Mouse (Mus musculus): ENCODE data around the gene Nrxn3. TPM values are rescaled to one million over a fixed set of nuclear protein-coding genes. Genes with fewer than 3 reads are reported as not detected.

Nrxn3 gene
- total RNA-seq, 2 experiments from 2014 or later: 0.57 to 0.97 TPM

- no peak for DNase-seq
These were observed 327.0 kb downstream of the Nrxn3 start for GRCm38 (mm10) chr12:89049686-89050085.

- DNase-seq: no peak
These were observed 349.8 kb downstream of the Nrxn3 start for GRCm38 (mm10) chr12:89072436-89072835.

DNA sequence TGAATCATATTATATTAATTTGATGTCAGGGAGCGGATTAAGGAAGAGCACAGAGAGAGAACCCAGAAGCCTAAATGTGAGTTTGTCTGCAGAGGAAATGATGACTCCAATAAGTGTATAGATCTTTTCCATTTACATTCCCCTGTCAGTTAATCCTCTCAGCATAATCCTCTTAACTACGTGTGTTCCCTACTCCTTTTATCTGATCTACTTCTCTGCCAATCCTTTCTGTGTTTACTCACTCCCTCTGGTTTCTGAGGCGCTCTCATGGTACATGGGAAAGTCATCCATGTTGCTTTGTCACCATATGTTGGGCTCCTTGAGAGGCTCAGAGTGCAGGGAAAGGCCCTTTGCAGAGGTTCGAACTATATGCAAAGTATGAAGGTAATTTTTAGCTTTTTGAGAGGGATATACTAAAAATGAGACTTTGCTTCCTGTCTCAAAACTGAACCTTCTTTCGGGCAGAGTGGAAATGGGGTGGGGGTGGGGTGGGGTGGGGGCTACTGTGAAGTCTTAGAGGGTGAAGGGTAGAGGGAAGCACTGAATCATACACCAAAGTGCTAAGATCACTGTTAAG, 350.6 kb downstream of the Nrxn3 start:
- DNase-seq: no peak

DNA sequence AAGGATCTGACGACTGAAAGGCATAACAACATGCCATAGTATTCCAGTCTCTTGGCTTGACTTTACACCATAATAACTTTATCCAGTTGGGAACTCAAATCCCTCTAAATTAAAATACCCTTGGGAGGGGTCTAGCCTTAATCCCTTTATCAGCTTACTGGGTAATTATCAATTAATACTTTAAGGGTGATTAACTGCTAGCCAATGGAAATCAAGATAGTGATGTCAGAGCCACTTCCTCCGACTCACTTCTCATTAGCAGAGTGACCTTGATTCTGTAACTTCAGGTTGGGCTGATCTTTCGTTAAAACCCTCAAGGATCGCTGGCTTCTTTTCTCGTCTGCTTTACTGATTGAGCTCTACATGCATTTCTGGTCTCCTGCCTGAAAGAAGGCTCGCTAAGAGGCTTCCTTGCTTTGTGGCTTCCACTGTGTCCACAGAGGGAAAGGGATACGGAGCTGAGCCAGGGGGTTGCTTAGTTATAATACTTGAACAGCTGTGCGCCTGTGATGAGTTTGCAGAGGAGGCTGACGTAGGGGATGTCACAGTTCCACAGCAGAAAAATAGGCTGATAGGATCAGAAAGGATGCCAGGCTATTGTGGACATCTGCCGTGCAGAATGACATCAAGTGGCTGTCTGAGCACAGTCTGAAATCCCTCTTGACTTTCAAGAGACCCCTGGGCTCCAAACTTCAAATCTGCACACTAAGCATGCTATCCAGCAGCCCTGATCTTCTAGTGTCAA, 352.0 kb downstream of the Nrxn3 start:
- DNase-seq: no peak

DNA sequence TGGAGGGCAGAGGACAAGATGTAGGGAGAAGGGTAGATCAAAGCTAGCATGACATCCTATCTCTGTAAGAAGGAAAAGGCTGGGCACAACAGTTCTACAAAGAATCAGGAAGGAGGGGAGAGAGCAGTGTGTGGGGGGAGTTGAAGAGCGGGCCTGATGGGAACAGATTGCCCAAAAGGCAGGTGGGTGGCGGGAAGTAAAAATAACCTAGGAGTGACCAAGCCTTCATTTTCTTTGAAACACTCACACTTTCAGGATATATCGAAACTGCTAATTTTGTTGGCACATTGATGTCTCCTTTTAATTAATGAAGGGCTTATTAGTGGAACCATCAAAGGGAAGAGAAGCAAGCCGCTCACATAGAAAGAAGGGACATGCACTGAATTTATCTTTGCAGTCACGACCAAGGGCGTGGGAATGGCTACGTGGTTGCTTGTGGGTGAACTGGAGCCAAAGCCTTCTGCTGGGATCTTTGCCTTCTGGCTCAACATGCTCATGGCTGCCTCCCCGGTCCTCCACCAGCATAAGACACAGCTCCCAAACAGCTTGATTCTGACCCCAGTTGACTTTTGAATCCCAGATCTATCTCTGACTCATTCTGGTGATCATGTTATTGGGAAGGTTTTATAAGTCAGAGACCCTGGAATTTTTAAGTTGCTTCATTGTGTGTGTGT, 371.3 kb downstream of the Nrxn3 start:
- no peak for DNase-seq

DNA sequence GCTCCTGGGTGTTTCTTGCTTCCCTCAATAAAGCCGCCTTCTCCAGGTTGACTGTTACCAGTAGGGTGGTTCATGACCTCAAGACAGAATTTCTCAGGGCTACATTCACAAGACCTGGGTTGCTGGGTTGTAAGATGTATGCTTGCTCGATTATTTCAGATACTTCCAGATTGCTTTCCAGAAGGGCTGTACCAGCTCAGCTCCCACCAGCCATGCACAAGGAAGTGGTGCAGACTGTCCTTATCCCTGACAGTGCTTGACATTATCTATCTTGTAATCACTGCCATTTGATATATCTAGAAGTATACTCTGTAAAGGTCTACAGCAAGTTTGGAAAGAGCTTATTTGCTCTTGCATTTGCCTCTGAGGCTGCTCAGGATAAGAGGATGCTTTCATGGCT, 374.9 kb downstream of the Nrxn3 start:
- no peak for DNase-seq

DNA sequence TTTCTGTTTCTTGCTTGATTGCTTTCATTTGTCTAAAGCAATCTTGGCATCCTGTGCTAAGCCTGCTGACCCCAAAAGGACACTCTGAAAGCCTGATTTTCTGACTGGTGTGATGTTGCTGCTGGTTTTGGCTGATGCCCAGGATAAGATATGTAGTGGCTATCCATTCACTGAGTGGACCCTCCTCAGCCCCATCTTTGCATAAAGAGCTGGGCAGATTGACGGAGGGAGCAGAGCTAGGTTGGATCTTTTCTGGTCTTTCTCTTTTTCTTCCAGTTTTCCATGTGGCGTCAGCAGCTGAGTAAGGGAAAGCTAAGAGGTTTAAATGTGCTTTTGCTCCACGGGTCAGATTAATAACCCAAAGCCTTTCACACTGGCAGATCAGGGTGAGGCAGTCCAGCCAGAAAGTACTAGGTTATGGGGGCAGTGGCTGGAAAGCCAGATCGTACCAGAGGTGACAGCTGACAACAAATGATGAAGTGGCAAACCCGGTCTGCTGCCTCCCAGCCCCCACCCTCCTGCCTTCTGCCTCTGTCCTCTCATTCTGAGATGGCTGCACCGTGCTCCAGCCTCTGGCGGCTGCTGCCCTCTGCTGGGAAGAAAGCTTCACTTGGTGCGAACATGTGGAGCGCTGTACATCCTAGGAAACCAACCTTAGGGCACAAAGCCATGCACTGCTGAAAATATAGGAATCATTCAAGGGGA, 383.5 kb downstream of the Nrxn3 start:
- DNase-seq: peak; percentile 82

DNA sequence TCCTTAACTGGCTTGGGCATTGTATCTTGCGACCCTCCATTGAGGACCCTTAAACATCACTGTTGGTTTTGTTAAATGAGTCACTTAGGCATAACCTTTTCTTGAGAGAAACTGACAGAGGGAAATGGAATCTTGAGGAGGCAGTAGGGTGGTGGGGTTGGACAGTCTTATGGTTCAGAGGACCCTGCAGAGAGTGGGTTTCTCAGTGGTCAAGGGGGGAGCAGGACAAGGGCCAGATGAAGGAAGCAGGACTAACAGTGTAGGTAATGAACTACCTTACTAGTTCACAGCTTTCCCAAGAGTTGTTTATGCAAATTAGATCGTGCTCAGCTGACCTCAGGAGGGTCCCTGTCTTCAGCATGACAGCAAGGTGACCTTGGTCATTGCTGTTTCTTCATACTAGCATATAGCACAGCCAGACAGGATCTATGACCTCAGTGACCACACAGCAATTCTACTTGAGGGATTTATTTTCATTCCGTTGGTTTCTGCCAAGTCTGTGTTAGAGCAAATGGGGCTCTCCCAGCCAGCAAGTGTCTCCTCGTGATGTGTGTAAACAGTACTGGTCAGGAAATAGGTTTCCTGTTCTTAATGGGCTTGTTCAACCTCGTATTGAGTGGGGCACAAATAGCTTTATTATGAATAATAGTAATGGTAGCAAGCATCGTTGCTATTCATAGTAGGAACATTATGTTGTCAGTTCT, 384.4 kb downstream of the Nrxn3 start:
- DNase-seq: no peak

- no peak for DNase-seq
These were observed 387.2 kb downstream of the Nrxn3 start for GRCm38 (mm10) chr12:89109779-89110335.

DNA sequence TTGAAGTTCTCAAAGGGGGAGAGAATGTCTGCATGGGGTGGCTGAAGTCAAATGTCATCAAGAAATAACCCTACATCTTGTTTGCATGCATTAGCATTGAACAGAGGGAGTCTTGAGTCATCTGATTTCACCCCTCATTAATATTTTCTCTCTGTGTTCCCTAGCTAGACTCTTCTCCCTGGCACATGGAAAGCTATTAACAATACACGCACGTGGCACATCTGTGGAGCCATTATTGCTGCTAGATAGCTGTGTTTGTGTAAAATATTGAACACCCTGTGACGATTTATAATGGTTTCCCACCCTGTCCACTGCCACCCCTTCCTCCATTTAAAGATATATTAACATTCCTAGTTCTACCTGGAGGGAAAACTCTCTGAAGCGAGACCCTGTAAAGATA, 405.9 kb downstream of the Nrxn3 start:
- DNase-seq: no peak

DNA sequence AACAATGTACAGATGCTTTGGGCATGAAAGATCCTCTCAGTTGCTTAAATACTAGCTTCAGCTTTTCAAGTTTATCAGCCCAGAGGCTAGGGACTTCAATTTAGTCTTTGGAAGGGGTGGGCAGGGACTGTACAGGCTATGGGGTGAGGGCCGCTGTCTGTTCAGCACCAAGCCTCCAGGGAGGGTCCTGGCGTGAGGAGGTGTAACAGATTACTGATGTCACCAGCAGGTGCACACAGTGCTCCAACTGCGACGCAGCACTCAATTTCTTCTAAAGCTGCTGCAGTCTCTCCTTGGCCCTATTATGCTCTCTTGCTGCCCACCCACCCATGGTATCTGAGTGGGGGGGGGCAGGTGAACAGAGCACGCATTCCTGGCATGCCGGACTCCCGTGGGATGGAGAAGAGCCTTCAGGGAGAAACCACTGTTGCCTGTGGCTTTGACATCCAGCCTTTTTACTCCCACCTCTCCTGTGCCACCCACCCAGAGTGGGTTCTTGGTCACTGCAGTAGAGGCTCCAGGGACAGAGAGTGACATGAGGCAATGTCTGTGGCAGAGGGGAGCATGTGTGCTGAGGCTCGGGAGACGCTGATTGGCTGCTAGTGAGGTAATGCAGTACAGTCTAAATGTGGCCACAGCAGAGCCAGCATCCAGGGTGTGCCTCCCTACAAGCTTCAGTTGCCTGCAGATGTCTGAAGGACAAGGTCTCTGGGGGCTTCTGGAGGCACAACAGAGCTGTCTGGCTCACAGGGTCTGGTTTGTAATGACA, 406.6 kb downstream of the Nrxn3 start:
- no peak for DNase-seq

DNA sequence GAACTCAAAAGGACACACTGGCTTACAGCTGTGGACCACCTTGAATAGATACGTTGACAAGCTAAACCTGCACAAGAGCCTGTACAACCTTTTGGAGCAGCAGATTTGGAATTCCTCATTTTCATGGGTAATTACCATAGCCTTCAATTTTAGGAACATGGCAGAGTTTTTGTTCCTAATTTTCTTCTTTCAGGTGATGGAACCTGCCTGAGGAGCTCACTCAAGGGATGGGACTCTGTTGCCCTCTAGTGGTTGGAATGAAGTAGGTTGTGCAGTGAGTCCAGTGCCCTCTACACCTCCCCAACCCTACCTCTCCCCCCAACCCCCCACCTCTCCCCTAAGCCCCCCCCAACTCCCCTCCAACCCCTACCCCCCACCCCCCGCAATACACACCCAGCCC, 411.7 kb downstream of the Nrxn3 start:
- DNase-seq: peak; percentile 21

DNA sequence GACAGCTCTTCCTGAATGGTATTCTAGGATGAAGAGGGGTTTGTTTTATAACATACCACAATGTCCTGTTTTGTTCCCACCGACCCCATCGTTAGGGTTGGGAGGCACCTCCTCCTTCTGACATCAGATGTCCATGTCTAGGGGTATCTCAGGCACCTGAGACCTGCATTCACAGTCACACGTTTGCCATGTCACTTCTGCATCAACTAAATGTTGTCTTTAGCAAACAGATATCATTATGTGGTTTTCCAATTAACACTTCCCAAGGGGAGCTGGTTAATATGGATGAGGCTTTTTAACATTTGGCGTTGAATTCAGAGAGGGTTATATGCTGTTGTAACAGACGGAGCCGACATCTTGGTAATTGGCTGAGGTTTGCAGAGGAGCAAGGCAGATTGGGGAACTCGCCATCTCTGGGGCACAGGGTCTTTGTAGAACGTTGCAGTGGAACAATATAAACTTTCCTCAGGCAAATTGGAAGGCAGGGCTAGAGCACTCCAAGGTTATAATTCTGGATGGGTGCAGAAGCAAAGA, 412.2 kb downstream of the Nrxn3 start:
- DNase-seq: no peak

- no peak for DNase-seq
These were observed 426.3 kb downstream of the Nrxn3 start for GRCm38 (mm10) chr12:89148974-89149411.

GRCm38 (mm10) chr12:89149455-89149854, 426.8 kb downstream of the Nrxn3 start:
- DNase-seq: no peak

DNA sequence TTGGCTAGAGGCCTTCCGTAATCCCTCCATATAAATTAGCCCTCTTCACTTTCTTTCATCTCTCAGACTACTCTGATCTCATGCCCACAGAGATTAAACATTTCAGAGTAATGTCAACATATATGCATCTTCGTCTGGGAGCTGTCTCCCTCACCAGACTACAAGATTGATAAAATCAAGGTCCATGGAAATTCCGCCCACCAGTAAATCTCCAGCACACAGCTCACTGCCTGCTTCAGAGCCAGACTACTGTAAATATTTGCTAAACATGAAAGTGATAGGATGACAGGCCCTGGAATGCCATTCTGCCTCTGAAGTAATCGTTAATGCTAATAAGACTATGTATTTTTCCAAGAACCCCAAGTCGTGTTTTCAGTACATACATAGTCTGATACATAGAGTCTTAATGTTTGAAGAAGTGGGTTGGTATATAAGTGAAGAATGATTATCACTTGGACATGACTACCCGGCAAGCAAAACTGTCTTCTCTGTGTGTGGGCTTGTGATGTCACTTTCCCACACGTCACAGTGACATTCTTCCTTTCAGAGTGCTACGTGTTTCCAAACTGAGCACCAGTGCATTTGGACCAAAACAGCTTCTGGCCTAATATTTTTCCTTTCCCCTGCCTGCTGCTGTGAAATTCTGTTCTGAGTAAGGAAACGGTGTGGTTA, 433.5 kb downstream of the Nrxn3 start:
- no peak for DNase-seq

DNA sequence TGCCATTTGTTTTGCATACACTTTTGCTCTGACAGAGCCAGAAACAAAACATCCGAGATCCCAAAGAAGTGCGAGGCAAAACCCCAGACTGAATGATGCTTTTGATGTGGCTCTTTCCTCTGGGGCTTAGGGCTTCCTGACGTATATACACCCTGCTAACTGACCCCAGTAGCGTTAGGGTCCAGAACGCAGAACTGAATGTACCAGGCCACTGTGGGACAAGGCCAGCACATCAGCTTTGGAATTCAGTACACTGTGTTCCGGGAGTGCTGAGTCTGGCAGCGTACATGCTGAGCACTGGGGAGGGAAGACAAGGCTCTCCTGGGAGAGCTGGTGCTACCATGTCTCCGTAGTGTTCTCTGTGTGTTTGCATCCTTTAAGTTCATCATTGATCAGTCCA, 436.7 kb downstream of the Nrxn3 start:
- DNase-seq: no peak

- DNase-seq: no peak
These were observed 451.9 kb downstream of the Nrxn3 start for GRCm38 (mm10) chr12:89174306-89175159.

DNA sequence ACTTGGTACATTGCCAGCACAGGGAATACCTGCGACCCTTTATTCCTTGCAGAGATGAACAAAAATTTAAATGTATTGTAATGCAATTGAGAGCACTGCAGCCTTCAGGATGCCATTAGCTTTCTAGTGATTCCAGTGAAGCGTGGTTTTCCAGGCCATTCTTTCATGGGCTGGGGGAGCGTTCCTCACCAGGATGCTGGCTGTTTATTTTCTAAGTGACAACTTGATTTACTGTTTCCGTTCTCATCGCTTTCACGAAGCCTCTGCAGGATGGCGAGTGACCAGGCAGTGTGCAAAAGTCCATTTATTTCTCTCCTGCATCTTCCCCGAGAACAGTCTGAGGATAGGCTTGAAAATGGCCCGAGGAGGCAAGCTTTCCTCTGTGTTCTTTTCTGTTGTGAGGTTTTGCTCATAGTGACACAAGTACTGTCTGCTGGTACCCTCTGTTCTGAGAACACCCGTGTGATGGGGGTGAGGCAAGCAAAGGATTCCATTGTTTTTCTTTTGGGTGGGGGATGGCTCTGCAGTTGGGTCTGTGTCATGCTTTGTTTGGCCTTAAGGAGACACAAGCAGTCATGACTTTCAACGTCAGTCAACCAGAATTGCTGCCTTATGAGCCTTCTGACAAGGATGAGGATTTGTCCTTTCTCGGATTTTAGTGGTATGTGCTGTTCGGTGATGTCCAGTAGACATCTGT, 457.4 kb downstream of the Nrxn3 start:
- DNase-seq: no peak

All from adrenal gland, postnatal 10 days (tissue).